Mouse (Mus musculus): Measurements from ENCODE around the gene Gm15319.
A peak's percentile ranks its signal among the peaks of the same experiment; 100 is the strongest.
"Not testable (repeated sequence)": the region's sequence is repeated elsewhere in the genome, so short reads cannot be mapped to it uniquely, and the experiment has no call there.

Gene Gm15319

DNA sequence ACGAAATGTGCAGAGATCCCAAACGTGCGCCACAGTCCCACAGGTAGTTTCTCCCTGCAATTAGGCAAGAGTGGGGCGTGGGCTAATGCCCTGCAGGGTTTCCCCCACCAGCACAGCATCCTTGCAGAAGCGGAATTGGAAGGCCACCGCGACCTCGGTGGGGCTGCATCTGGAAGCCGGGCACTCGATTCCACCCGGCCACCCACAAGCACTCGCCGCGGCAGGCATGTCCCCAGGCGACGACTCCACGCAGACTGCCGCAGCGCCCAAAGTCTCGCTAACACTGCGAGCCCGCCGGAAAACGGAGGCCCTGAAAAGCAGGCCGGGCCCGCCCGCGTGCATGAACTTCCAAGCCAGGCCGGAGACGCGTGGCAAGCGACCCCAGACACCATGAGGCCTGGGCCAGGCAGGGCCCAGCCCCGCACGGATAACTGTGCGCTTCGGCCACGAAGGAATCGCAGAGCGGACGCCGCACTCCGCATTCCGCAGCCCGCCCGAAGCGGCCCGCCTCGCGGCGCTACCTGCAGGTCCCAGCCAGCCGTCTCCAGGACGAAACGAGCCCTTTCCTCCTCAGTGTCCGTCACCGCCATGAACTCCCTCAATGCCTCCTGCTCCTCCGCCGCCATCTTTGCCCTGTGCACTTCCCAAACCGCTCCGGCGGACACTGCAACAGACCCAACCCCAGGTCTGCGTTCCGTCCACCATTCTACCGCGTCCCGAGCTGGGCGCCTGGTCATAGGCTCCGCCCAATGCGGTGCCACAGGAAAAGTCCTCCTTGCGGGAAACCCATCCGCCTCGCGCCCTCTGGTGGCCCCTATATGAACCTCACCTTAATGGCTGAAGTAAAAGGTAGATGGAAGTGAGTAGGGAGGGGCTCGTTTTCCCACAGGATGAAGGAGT is 66.0 kb downstream of the Gm15319 start:
- peak; percentile 77 for DNase-seq (ENCODE audit: low spot score)

DNA sequence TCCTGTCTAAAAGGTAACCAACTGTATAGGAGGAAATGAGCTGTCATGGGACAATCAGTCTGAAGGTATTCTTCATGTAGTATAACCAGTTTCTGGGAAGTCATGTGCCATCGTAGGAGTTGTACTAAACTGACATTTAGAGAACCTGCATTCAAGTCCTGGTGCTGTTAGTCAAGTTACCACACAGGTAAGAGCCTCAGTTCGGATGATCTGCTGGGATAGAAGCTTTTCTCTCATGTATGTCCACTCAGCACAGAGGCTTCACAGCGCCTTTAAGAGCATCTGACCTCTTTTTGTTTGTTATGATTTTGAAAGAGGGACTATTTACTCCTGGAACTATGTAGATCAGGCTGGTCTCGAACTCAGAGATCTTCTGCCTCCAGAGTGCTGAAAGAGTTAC is 67.1 kb downstream of the Gm15319 start:
- DNase-seq (ENCODE audit: low spot score) = not testable (repeated sequence)

DNA sequence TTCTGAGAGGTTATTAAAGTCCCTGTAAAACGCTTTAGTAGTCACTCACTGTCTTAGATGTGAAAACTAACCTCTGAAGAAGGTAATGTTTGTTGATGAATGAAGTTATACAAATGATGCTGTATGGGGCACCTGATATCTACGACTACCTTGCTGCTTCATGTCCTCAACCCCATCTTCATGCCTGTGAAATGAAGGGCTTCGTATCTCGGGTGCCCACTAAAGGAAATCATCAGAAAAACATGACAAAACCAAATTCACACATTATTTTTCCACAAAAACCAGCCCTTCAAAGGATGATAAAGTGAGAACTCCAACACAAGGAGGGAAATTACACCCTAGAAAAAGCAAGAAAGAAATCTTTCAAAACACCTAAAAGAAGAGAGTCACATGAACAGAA is 68.2 kb downstream of the Gm15319 start:
- peak; percentile 49 for DNase-seq (ENCODE audit: low spot score)

DNA sequence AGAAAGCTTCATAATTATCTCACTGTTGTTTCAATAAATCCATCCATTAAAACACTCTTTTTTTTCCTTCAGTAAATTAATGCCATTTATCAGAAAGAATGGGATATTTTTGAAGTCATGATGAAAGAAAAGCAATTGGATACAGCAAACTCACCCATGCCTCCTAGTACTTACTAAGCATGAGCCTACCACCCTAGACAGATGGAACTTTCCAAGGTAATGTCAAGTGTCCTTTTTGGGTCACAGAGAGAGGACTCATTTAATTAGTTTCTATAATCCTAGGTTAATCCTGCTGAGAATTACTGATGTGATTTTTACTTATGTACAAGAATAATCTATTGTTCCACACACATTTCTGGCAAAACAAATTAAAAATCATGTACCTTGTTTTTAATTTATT is 69.0 kb downstream of the Gm15319 start:
- peak; percentile 32 for DNase-seq (ENCODE audit: low spot score)

GRCm38 (mm10) chr8:20290015-20290414 is 73.0 kb downstream of the Gm15319 start:
- DNase-seq (ENCODE audit: low spot score) = not testable (repeated sequence)

DNA sequence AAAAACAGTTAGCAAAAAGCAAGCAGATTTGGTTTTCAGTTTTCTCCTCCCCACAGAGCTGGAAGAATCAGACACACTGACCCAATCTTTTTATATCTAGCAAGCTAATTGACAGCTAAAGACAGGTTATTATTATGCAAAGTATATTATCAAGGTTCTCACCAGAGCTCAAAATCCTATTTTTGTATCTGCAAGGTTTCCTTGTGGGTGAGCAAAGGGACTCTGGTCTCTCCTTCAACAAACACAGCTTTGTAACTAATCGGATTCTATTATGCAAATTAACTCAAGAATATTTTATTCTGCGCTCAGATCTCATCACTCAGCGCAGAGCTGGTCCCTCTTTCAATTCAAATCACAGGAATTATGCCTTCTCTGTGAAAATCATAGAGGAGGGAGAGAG is 74.1 kb downstream of the Gm15319 start:
- peak; percentile 32 for DNase-seq (ENCODE audit: low spot score)

DNA sequence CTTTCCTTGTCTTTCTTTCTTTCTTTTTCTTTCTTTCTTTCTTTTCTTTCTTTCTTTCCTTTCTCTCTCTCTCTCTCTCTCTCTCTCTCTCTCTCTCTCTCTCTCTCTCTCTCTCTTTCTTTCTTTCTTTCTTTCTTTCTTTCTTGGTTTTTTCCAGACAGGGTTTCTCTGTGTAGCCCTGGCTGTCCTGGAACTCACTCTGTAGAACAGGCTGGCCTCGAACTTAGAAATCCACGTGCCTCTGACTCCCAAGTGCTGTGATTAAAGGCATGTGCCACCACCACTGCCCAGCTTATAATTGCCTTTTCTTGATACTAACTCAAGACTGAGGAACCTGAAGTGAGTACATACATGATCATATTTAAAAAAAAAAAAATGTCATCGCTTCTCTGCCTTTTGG is 75.3 kb downstream of the Gm15319 start:
- not testable (repeated sequence) for DNase-seq (ENCODE audit: low spot score)
